Mouse (Mus musculus) CH12.LX (cell line): Measurements from ENCODE around the gene Lefty1. TPM values are rescaled to one million over a fixed set of nuclear protein-coding genes. Genes with fewer than 3 reads are reported as not detected.

Experiments used
- DNase-seq: peaks from one replicate; pipeline ENCODE4 v3.0.0-alpha.2; 2013; ENCODE audit errors: extremely low read depth
- H3K27ac ChIP-seq: 2 replicates; pipeline ENCODE4 v1.5.1; 2012; ENCODE audit warnings: low read depth, mild to moderate bottlenecking, control low read depth, moderate library complexity; ENCODE audit not compliant: insufficient read depth
- H3K27me3 ChIP-seq: replicated peaks from 2 replicates; pipeline ENCODE3; 2012; ENCODE audit warnings: inconsistent platforms
- H3K36me3 ChIP-seq, 2 experiments: replicated peaks in 1 of 2; 2 replicates each; pipeline versions ENCODE3 to v1.6.1; 2012; ENCODE audit warnings: inconsistent platforms in 1 of 2, low read length in 1 of 2, mild to moderate bottlenecking in 1 of 2, mixed read lengths in 1 of 2, moderate library complexity in 1 of 2; ENCODE audit not compliant: control insufficient read depth in 1 of 2, insufficient read depth in 1 of 2
- H3K4me1 ChIP-seq, 2 experiments: 2 replicates each; pipeline ENCODE4 v1.6.1; 2012; ENCODE audit warnings: inconsistent platforms in 1 of 2, moderate library complexity in 1 of 2; ENCODE audit not compliant: insufficient read depth in 2 of 2, control insufficient read depth in 1 of 2
- H3K4me2 ChIP-seq: 2 replicates; pipeline ENCODE4 v1.6.1; 2012; ENCODE audit warnings: low read depth, mild to moderate bottlenecking, control low read depth; ENCODE audit not compliant: poor library complexity, insufficient read depth, severe bottlenecking
- H3K4me3 ChIP-seq, 3 experiments: fragments of 150-350 bp in 1 of 3; sonication (generic) in 1 of 3; replicated peaks in 1 of 3; 2 replicates each; pipeline versions ENCODE3 to v1.5.1; 2011 to 2012; ENCODE audit warnings: low read depth in 2 of 3, low read length in 2 of 3, mild to moderate bottlenecking in 2 of 3, moderate library complexity in 2 of 3, control low read depth in 1 of 3, improper control_type of control experiment in 1 of 3, inconsistent platforms in 1 of 3, mixed read lengths in 1 of 3; ENCODE audit not compliant: poor library complexity in 1 of 3
- H3K79me2 ChIP-seq: replicated peaks from 2 replicates; pipeline ENCODE4 v1.6.1; 2012; ENCODE audit warnings: mild to moderate bottlenecking, moderate library complexity; ENCODE audit not compliant: control insufficient read depth, poor library complexity, insufficient read depth, severe bottlenecking; ENCODE audit errors: extremely low read depth
- H3K9ac ChIP-seq: 2 replicates; pipeline ENCODE4 v1.6.1; 2012; ENCODE audit warnings: low read depth, mild to moderate bottlenecking, control low read depth, moderate library complexity; ENCODE audit not compliant: insufficient read depth
- H3K9me3 ChIP-seq: replicated peaks from 2 replicates; pipeline ENCODE3; 2012; ENCODE audit warnings: low read length, inconsistent platforms, mixed read lengths
- CHD2 ChIP-seq: IDR thresholded peaks from 2 replicates; pipeline ENCODE4 v1.6.1; 2011; ENCODE audit warnings: low read length, improper control_type of control experiment
- CTCF ChIP-seq, 2 experiments: IDR thresholded peaks in 1 of 2; conservative IDR thresholded peaks in 1 of 2; 2 replicates each; pipeline ENCODE4 v1.5.1; 2011 to 2012; ENCODE audit warnings: low read depth in 2 of 2, low read length in 2 of 2, improper control_type of control experiment in 1 of 2, inconsistent platforms in 1 of 2, mild to moderate bottlenecking in 1 of 2, moderate library complexity in 1 of 2
- E2F4 ChIP-seq: IDR thresholded peaks from 2 replicates; pipeline ENCODE4 v1.6.1; 2011; ENCODE audit warnings: low read depth, low read length, improper control_type of control experiment; ENCODE audit not compliant: insufficient replicate concordance
- ELF1 ChIP-seq: IDR thresholded peaks from 2 replicates; pipeline ENCODE4 v1.6.1; 2014; ENCODE audit warnings: low read depth, mild to moderate bottlenecking, inconsistent platforms, low read length, improper control_type of control experiment
- EP300 ChIP-seq: IDR thresholded peaks from 2 replicates; pipeline ENCODE4 v1.6.1; 2011; ENCODE audit warnings: low read length, improper control_type of control experiment
- ETS1 ChIP-seq: conservative IDR thresholded peaks from 2 replicates; pipeline ENCODE4 v1.6.1; 2012; ENCODE audit warnings: low read depth, mild to moderate bottlenecking, inconsistent platforms, low read length, improper control_type of control experiment, moderate library complexity
- IRF4 ChIP-seq: IDR thresholded peaks from 2 replicates; pipeline ENCODE4 v1.6.1; 2014; ENCODE audit warnings: low read depth, mild to moderate bottlenecking, inconsistent platforms, low read length, improper control_type of control experiment
- JUND ChIP-seq: conservative IDR thresholded peaks from 2 replicates; pipeline ENCODE4 v1.6.1; 2011; ENCODE audit warnings: low read depth, low read length, improper control_type of control experiment
- MXI1 ChIP-seq: IDR thresholded peaks from 2 replicates; pipeline ENCODE4 v1.6.1; 2011; ENCODE audit warnings: mild to moderate bottlenecking, low read depth, low read length, improper control_type of control experiment
- MYC ChIP-seq: IDR thresholded peaks from 2 replicates; pipeline ENCODE4 v1.6.1; 2011; ENCODE audit warnings: low read depth, mild to moderate bottlenecking, improper control_type of control experiment, low read length
- NELFE ChIP-seq: IDR thresholded peaks from 2 replicates; pipeline ENCODE4 v1.6.1; 2011; ENCODE audit warnings: low read depth, low read length, improper control_type of control experiment
- RAD21 ChIP-seq: IDR thresholded peaks from 2 replicates; pipeline ENCODE4 v1.6.1; 2011; ENCODE audit warnings: low read depth, mild to moderate bottlenecking, low read length, improper control_type of control experiment, moderate library complexity
- RCOR1 ChIP-seq: conservative IDR thresholded peaks from 2 replicates; pipeline ENCODE4 v1.6.1; 2012; ENCODE audit warnings: low read depth, mild to moderate bottlenecking, inconsistent platforms, low read length, improper control_type of control experiment
- SMC3 ChIP-seq: IDR thresholded peaks from 2 replicates; pipeline ENCODE4 v1.6.1; 2011; ENCODE audit warnings: low read depth, low read length, improper control_type of control experiment
- TCF12 ChIP-seq: IDR thresholded peaks from 2 replicates; pipeline ENCODE4 v1.6.1; 2014; ENCODE audit warnings: low read depth, mild to moderate bottlenecking, inconsistent platforms, low read length, improper control_type of control experiment
- UBTF ChIP-seq: IDR thresholded peaks from 2 replicates; pipeline ENCODE4 v1.6.1; 2012; ENCODE audit warnings: low read depth, mild to moderate bottlenecking, inconsistent platforms, low read length, improper control_type of control experiment, moderate library complexity
- USF1 ChIP-seq: IDR thresholded peaks from 2 replicates; pipeline ENCODE4 v1.6.1; 2014; ENCODE audit warnings: low read depth, mild to moderate bottlenecking, inconsistent platforms, low read length, improper control_type of control experiment
- ZMIZ1 ChIP-seq: IDR thresholded peaks from 2 replicates; pipeline ENCODE4 v1.6.1; 2012; ENCODE audit warnings: low read depth, mild to moderate bottlenecking, inconsistent platforms, low read length, improper control_type of control experiment
- ZNF384 ChIP-seq: IDR thresholded peaks from 2 replicates; pipeline ENCODE4 v1.6.1; 2012; ENCODE audit warnings: low read depth, low read length, improper control_type of control experiment, inconsistent platforms
- dilution Hi-C: fragments of 300-500 bp; cut with MboI; formaldehyde crosslinking; loops from 2 replicates; pipeline ENCODE4 v1.14.3; 2020; ENCODE audit warnings: low sequenced_read_pairs; ENCODE audit not compliant: extremely low pct_unique_long_range_greater_than_20kb, extremely low pct_ligation_motif_present
- in situ Hi-C: fragments of 300-500 bp; cut with MboI; formaldehyde crosslinking; loops from 3 replicates; pipeline ENCODE4 v1.14.3; 2019; ENCODE audit warnings: low sequenced_read_pairs, low pct_ligation_motif_present, low pct_unique_long_range_greater_than_20kb, mixed read lengths
- polyA plus RNA-seq: library from polyadenylated mRNA; unstranded; fragments of >175 nt; gene quantifications from 2 replicates; pipeline ENCODE4 v1.2.1, GENCODE M21; 2012; ENCODE audit warnings: low read depth; ENCODE audit not compliant: insufficient read length
- total RNA-seq, 2 experiments: library from RNA; depleted of rRNA; stranded (reverse); fragments of 300-350 nt in 1 of 2; fragments of >200 nt in 1 of 2; gene quantifications; 2 replicates each; pipeline ENCODE4 v1.2.3; 2012 to 2014

Gene Lefty1
- total and polyA plus RNA-seq, 3 experiments = not detected

GRCm38 (mm10) chr1:180974126-180974746 lies 39.4 kb downstream of the Lefty1 start (continued):
- no peak for TF ChIP-seq CHD2
- no peak for TF ChIP-seq TCF12
- no peak for TF ChIP-seq USF1
- TF ChIP-seq ETS1 = no peak
- TF ChIP-seq SMC3 = peak; percentile 92

- Histone ChIP-seq H3K9ac (no peak overlapping the region), H3K79me2 (no peaks in the 10 kb centered on the region), H3K36me3 (peaks cover 0 to 5% of the 10 kb centered on the region in 2 experiments), H3K9me3 (peaks cover 3% of the 10 kb centered on the region), H3K4me1 (peaks cover 5 to 31% of the 10 kb centered on the region in 2 experiments), H3K27me3 (no peaks in the 10 kb centered on the region), H3K27ac (no peak overlapping the region), H3K4me3 (no peak overlapping the region), H3K4me2 (no peak overlapping the region)
- dilution Hi-C loops (no loop called here), in situ Hi-C loops (no loop called here)
- TF ChIP-seq JUND (no peak), RAD21 (peak; percentile 50), NELFE (no peak), ELF1 (no peak), CHD2 (no peak), SMC3 (peak; percentile 75), ZMIZ1 (no peak), CTCF (conservative IDR thresholded peaks at IDR 0.05 in 1 of 2, IDR thresholded peaks at IDR 0.05 in 1 of 2; ENCODE audit: low read depth in 2 of 2, low read length in 2 of 2) (peak; percentile 83 to 84), E2F4 (no peak), MYC (no peak), USF1 (no peak)
- TF ChIP-seq, all 38 proteins: peak for 3
- DNase-seq = peak; percentile 62
Observed at GRCm38 (mm10) chr1:180976110-180976679, 41.4 kb downstream of the Lefty1 start.

GRCm38 (mm10) chr1:180979484-180980251 lies 44.8 kb downstream of the Lefty1 start:
- H3K4me2 ChIP-seq = no peak overlapping the region
- dilution Hi-C loops = no loop called here
- H3K27ac ChIP-seq = no peak overlapping the region
- in situ Hi-C loops = no loop called here
- no peak for TF ChIP-seq NELFE
- TF ChIP-seq TCF12 = no peak
- no peak for TF ChIP-seq E2F4
- no peak for TF ChIP-seq EP300
- TF ChIP-seq MXI1 = no peak
- no peak for TF ChIP-seq MYC
- TF ChIP-seq IRF4 = no peak
- no peak for TF ChIP-seq UBTF
- TF ChIP-seq RCOR1 = no peak
- no peak for TF ChIP-seq ZNF384
- no peak overlapping the region for H3K4me3 ChIP-seq
- H3K9me3 ChIP-seq = peaks cover 3% of the 10 kb centered on the region
- H3K4me1 ChIP-seq = peaks cover 0 to 1% of the 10 kb centered on the region in 2 experiments; a peak in 1 of 4 replicates
- H3K27me3 ChIP-seq = no peaks in the 10 kb centered on the region
- no peak for DNase-seq
- no peaks in the 10 kb centered on the region for H3K36me3 ChIP-seq
- H3K9ac ChIP-seq = no peak overlapping the region
- no peaks in the 10 kb centered on the region for H3K79me2 ChIP-seq
